Mouse (Mus musculus): ENCODE measurements at regions not wholly inside any gene's neighbourhood (a gene's known extent, or its start where the extent isn't known, plus 50 kb on each side); places are given as distances from the start of the nearest gene placed in this dataset.

- no peak for DNase-seq (ENCODE audit: low read depth, low spot score)
These were observed 241.0 kb upstream of the Adgrl2 start for GRCm38 (mm10) chr3:149231346-149231745.

- DNase-seq (ENCODE audit: low read depth, low spot score), result no peak
These were observed 237.2 kb upstream of the Adgrl2 start for GRCm38 (mm10) chr3:149227556-149227955.

GRCm38 (mm10) chr3:149226723-149227122, 236.4 kb upstream of the Adgrl2 start:
- DNase-seq (ENCODE audit: low read depth, low spot score), result no peak

- no peak for DNase-seq (ENCODE audit: low read depth, low spot score)
These were observed 235.3 kb upstream of the Adgrl2 start for GRCm38 (mm10) chr3:149225684-149226083.

- no peak for DNase-seq (ENCODE audit: low read depth, low spot score)
These were observed 233.9 kb upstream of the Adgrl2 start for GRCm38 (mm10) chr3:149224271-149224670.

- no peak for DNase-seq (ENCODE audit: low read depth, low spot score)
These were observed 233.4 kb upstream of the Adgrl2 start for GRCm38 (mm10) chr3:149223776-149224175.

GRCm38 (mm10) chr3:149220958-149221357, 230.6 kb upstream of the Adgrl2 start:
- no peak for DNase-seq (ENCODE audit: low read depth, low spot score)

GRCm38 (mm10) chr3:149220304-149220951, 230.1 kb upstream of the Adgrl2 start:
- no peak for DNase-seq (ENCODE audit: low read depth, low spot score)

GRCm38 (mm10) chr3:149219381-149220303, 229.3 kb upstream of the Adgrl2 start:
- no peak for DNase-seq (ENCODE audit: low read depth, low spot score)

GRCm38 (mm10) chr3:149217916-149218803, 227.8 kb upstream of the Adgrl2 start:
- DNase-seq (ENCODE audit: low read depth, low spot score), result no peak

GRCm38 (mm10) chr3:149216759-149217400, 226.5 kb upstream of the Adgrl2 start:
- no peak for DNase-seq (ENCODE audit: low read depth, low spot score)

- DNase-seq (ENCODE audit: low read depth, low spot score), result no peak
These were observed 225.3 kb upstream of the Adgrl2 start for GRCm38 (mm10) chr3:149215691-149216090.

- no peak for DNase-seq (ENCODE audit: low read depth, low spot score)
These were observed 221.6 kb upstream of the Adgrl2 start for GRCm38 (mm10) chr3:149211909-149212308.

- DNase-seq (ENCODE audit: low read depth, low spot score), result no peak
These were observed 218.9 kb upstream of the Adgrl2 start for GRCm38 (mm10) chr3:149209260-149209659.

- DNase-seq (ENCODE audit: low read depth, low spot score), result no peak
These were observed 213.1 kb upstream of the Adgrl2 start for GRCm38 (mm10) chr3:149203451-149203850.

GRCm38 (mm10) chr3:149196477-149197185, 206.3 kb upstream of the Adgrl2 start:
- DNase-seq (ENCODE audit: low read depth, low spot score), result no peak

- DNase-seq (ENCODE audit: low read depth, low spot score), result no peak
These were observed 200.7 kb upstream of the Adgrl2 start for GRCm38 (mm10) chr3:149190856-149191576.

- no peak for DNase-seq (ENCODE audit: low read depth, low spot score)
These were observed 193.8 kb upstream of the Adgrl2 start for GRCm38 (mm10) chr3:149184136-149184551.

- no peak for DNase-seq (ENCODE audit: low read depth, low spot score)
These were observed 191.7 kb upstream of the Adgrl2 start for GRCm38 (mm10) chr3:149182095-149182494.

- no peak for DNase-seq (ENCODE audit: low read depth, low spot score)
These were observed 189.8 kb upstream of the Adgrl2 start for GRCm38 (mm10) chr3:149180129-149180528.
